Mouse (Mus musculus) left cerebral cortex, adult 11 months (tissue): Measurements from ENCODE around the gene Rora.
A peak's percentile ranks its signal among the peaks of the same experiment; 100 is the strongest.

ENCODE experiments used
- DNase-seq: peaks from one replicate; pipeline ENCODE4 v3.0.0; 2022; ENCODE audit warnings: low spot score

Gene Rora

DNA sequence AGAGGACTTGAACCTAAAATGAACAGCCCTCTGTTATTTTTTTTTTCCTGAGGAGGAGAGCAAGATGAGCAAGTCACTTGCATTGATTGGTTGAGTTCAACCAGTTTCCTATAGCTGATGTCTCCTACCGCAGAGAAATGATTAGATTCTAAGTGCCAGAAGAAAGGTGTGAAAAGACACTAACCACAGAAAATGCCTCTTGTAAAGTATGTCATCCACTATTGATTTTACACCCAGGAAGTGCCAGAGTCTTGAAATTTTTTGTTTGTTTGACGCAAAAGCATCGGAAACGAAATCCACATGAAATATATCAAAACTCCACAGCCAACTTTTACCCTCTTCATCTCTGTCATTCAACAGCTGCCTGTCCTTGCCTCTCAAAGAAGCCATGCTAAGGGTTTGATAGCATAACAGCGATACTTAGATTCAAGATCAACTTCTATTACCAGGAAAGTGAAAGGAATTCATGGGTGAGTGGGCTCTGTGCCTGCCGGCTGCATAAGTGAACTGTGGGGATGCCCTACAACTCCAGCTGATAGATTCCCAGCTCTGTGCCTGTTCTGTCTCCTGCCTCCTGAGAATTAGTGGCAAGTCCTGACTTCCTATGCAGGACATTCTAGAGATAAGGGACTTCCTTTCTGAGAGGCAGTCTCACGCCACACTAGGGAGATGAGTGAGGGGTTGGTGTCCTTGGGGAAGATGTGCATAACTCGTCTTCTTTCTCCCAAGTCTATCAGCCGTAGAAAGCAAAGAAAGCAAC is 661.0 kb downstream of the Rora start:
- no peak for DNase-seq

DNA sequence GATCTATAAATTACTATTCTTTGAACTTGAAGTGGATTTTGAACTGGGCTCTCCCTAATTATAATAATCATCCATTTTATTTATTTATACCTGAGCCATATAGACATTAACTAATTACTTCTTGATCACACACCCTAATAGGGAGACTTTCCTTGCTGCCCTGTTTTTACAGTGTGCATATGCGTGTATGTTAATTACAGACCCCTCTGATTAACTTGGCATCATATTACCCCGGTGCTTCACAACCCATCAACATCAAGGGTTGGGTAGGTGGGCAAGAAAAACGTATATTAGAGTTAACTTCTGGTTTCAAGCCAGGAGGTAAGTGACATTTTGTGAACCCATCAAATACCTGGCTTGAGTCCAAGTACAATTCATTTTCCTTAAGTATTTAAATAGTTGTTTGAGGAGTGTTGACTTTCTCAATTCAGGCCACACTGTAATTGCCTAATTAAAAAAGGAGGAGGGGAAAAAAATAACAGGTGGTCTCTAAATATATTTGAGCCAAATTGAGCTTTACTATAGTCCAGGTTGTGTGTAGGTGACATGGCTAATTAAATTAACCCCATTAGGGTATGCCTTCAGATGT is 664.0 kb downstream of the Rora start:
- DNase-seq: no peak

DNA sequence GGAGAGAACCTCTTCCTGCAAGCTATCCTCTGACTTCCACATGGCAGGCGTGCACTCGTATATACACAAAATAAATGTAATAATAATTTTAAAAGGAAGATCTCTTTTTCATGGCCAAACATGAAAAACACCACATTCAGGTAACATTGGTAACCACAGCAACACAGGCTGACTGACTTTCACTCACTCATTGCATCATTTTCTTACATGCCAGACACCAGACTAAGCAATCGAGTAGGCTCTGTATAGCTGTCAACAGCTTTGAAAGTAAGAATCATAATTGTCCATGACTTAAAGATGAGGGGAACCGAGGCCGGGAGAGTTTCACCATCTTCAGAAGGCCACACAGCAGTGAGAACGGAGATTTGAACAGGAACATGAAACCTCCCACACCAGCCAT is 665.8 kb downstream of the Rora start:
- no peak for DNase-seq

DNA sequence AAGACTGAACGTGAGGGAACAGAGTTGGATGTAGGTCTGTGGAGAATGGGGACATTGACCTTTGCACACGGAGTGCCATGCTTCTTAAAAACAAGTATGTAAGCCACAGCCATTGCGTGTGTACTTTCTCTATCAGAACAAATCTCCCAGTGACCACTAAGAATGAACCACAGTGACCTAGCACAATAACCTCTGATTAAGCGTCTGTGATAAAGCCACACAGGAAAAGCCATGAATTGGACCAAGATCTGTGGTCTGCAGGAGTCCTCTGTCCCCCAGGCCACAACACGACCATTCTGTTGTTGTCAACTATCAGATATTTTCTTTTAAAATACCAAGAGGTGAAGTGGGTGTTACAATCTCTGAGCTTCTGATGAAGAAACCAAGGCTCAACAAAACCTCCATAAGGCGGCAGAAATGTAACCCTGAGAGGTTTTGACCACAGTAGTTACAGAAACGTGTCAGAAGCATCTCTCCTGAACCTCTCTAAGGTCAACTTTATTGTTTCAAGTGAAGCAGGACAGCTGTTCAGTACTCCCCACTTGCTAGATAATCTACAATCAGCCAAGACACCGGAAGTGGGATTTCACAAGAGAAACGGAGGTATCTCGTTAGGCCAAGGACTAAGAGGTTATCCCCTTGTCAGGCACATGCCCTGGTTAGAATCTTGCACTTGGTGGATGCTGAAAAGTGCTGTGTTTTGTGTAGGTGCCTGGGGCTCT is 666.5 kb downstream of the Rora start:
- DNase-seq: no peak

DNA sequence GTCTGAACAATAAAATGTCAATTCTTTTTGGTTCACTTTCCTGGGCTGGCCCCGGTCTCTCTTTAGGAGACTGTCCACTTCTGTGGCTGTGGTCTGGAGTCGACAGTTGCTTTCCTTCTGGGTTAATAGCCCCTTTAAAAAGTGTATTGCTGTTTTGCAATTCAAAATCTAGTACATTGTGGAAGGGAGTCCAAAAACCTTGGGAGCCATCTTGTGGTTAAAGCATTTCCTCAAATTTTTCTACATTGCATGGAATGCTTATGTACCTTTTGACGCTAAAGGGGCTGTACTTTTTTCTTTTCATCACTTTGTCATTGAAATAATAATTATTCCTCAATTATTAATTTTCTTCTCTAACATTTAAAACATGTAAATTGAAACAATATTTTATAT is 667.0 kb downstream of the Rora start:
- no peak for DNase-seq

DNA sequence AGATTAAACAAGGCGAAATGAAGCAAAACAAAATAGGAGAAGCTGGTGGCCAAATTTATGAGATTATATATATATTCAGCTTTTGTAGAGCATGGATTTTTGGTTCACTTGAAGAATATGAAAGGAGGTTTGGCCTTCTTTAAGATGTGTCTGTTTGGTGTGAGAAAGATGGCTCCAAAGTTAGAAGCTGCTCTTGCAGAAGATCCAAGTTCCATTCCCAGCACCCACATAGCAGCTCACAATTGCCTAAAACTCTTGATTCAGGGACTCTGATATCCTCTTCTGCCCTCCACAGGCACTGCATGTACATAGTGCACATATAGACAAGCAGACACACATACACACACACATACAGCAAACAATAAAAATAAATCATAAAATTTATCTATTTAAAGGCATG is 668.4 kb downstream of the Rora start:
- DNase-seq: no peak

DNA sequence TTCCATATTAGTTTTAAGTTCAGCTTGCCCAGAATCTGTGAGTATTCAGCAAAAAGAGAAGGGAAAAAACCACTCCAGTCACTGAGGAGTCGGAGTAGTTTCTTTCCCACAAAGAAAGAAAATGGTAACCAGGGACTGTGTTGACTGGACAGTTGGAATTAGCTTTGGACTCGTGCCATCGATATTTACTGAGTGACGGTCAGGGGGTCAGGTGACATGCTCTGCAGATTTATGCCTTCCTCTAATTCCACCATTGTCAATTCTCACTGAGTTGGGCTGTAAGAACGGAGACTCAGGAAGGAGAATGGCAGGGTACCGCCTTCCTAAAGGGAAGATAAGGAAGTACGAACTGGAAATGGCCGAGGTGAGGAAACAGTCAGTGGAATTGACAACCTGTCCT is 670.2 kb downstream of the Rora start:
- DNase-seq: no peak

DNA sequence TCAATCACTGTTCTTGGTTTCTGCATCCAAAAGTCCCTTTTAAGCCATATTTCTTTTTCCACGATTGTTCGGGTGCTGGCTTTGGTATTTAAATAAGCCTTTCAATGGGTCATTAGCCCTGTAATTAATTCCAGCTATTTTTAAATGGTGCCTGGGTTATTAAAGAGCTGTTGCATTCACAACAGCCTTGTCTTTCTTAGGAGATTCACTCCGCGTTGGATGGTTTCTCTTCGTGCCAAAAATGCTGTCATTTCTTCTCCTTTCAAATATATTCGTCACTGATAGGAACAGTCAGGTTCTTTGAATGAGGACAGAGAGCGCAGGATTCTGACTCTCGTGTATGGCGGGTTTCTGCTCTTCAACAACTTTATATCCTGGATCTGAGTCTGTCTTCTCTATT is 673.5 kb downstream of the Rora start:
- no peak for DNase-seq

DNA sequence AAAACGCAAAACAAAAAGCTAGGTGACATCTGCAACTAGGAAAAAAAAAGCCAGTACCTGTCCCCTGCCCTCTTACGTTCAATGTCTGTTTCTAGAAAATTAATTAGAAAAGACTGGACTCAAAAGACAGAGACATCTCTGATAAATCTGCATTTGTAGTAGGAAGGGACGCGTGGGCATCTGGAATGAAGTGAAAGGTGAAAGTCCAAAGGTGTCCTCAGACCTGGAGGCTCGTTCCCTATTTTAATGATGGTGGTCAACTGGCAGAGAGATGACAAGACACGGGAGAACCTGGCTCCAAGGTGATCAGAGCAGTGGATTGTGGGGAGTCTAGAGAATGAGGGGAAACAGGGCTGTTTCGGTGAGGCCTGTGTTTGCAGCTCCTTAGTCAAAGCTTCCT is 674.0 kb downstream of the Rora start:
- no peak for DNase-seq

DNA sequence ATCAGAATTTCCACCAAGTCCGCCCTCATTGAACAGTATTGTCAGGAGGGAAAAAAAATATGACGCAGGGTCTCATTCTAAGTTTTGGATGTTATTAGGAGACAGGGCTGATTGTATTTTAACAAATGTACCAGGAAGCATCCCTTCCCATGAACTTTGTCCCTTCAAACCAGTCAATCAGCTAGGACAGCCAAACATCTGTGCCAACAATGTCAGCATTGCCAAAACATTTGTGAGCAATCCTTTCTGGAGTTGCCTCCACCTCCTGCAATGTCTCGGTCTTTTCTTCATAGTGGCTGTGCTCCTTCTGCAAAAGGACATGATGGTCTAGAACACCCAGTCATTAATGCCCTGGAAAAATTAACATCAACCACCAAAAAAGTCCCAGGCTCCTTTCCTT is 678.2 kb downstream of the Rora start:
- no peak for DNase-seq

DNA sequence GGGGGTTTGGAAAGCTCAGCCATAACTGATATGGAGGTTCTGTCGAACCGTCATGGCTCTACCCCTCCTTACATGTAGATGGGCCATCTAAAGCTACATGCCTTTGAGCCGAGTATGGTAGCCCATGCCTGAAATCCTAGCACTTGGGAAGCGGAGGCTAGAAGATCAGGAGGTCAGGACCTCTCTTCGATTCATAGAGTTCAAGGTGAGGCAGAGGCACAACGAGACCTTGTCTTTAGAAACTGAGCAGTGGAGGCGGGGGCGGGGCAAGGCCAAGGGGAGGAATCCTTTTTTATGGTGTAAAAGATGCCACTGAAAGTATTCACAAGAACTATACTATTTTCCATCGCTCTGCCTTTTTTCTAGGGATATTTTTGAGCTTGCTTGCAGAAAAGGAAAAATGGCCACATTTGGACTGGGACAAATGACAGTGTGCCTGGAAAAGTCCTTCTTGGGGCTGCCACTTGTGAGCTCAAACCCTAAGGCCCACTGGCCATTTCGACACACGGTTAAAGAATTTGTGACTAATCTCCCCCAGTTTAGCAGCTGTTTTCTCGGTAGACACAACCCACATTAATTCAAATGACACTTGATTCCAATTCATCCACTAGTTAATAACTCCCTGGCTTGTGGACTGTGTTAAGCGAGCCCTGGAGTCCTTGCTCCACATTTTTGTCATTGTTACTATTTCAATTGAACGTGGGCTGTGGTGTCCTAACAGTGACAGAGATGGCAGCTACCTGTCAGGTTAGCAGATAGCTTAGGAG is 679.4 kb downstream of the Rora start:
- no peak for DNase-seq

DNA sequence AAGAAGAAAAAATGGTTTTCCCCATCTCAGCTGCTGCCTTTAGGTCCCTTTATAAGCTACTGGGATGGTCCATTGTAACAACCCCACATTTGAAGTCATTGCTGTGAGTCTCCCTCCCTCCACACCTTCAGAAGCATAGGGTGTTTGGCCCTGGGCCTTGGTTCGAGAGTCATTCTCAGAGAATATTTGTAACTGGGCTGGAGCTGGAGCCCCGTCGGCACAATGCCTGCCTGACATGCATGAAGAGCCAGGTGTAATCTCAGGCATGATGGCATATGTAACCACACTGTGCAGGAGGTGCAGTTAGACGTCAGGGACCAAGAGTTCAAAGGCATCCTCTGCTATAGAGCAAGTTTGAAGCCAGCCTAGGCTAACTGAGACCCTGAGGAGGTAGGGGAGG is 680.1 kb downstream of the Rora start:
- no peak for DNase-seq

DNA sequence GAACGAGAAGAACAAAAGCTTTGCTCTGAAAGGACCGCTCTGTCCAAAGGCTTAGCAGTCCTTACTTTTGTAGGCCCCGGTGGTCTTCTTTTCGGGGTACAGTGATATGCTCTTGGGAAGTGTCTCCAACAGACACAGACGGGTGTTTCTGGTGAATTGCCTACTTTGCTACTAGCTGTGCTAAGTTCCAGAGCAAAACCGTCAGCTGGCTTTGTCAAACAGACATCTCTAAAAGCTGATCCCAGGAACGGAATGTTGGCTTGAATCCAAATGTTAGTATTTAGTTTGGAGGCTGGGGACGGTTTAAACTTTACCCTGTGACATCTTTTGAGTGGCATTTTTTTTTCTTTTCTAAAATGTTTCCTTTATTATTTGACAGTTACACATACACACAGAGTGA is 680.5 kb downstream of the Rora start:
- DNase-seq: no peak

DNA sequence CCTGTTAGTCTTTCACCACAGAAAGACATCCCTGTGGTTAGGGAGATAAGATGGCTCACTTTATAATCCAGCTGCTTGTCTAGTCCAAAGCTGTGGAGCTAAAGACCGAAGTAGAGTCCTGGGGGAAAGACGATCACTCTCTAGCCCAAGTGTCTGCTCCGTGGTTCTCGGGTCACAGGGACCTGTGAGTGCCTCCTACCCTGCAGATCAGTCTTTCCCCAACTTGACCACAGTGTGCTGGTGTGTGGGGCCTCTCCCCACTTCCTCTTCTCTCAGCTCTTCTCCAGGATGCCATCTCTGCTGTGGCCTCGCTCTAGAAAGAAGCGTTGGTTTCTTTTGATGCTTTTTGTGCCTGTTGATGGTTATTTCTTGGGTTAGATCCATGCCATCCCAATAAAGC is 682.5 kb downstream of the Rora start:
- no peak for DNase-seq

DNA sequence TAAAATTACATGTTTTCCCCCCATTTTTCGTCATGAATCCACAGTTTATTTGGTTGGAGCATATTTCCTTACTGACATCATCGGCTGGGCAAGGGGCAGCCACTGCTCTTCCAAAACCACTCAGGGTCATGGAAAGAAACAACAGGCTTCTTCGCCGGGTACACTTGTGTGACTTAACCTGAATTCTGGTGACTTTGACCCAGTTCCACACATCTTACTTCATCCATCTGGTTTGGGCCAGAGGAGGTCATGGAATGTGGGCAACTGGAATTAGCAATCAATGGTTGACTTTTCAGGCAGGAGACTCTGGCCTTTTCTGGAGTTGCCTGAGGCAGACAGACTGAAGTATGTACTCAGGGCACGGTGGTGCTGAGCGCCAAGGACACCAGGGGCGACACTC is 685.6 kb downstream of the Rora start:
- no peak for DNase-seq

DNA sequence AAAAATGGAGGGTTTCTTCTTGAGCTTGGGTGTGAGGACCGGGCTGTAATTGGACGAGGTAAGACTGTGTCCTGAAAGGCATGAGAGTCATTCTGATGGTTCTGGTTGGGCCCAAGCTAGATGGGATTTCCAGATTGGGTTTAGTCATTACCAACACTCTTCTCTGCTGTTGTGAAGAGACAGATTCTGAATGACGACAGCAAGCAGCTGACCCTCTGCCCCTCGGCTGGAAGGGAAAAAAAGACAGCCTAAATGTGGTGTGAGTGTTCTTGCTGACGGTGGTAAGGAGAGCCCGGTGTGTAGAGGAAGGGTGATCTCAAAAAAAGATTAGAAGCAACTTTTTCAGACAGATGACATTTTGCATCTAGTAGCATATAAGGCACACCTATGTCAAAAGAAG is 686.2 kb downstream of the Rora start:
- no peak for DNase-seq

DNA sequence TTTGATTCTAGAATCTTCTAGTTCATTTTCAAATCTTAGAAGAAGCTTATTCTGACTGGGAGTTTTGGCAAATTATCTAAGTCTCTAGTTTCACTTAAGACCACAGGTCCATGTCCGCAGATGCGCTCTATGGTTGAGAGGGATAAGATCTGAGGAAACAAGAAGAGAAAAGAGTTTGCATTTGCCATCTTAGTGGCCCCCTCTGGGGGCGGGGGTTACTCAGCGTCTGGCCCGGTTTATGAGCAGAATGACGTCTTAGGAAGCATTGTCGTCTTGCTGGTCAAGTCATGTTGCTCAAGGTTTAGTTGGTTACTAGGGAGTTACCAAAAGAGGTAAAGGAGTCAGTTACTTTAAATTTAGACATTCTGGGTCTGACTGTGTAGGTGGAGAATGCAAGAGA is 686.8 kb downstream of the Rora start:
- no peak for DNase-seq

DNA sequence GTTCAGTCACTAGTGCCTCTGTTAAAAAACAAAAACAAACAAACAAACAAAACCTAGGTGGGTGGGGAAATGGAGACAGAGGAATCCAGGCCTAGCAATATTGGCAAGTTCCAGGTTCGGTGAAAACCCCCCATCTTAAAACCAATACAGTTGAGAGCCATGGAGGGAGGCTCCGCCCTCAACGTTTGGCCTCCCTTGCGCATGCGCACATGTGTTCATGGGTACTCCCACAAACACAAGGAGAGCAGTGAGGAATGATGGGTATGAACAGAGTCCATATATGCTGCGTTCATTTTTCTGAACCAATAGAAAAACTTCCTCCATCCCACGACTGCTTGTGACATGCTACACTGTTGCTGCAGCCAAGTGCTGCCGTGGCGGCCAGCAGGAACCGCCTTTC is 690.3 kb downstream of the Rora start:
- no peak for DNase-seq

DNA sequence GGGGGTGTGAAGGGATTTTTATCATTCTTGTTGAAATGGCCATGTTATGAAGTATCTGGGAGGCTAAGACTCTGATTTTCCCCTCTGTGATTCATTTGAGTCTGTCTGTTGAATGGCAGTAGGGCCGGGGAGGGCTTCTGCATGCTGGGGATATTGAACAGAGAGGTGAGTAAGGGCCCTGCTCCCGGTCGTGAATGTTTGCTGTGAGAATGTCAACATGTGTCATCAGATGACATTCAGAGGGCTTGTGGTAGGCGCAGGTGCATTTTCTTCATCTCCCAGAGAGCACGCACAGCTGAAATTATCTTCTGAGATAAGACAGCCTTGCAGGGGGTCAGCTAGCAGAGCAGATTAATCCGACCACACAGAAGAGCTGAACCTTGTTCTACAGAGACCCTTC is 692.0 kb downstream of the Rora start:
- DNase-seq: no peak

DNA sequence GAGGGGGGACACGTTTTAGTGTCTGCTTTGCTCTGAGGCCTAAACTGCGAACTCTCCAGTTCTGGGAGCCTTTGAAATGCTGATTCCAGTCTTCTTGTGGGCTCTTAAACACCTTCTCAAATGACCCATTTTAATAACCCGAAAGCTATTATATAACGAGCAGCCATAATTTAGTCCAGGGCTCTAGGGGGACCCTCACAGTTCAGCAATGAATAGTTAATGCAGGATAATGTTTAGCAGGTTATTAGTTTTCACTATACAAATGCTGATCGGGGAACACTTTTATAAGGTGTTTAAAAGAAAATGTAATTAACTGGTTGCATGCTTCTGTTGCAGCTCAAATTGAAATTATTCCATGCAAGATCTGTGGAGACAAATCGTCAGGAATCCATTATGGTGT is 694.2 kb downstream of the Rora start:
- no peak for DNase-seq

DNA sequence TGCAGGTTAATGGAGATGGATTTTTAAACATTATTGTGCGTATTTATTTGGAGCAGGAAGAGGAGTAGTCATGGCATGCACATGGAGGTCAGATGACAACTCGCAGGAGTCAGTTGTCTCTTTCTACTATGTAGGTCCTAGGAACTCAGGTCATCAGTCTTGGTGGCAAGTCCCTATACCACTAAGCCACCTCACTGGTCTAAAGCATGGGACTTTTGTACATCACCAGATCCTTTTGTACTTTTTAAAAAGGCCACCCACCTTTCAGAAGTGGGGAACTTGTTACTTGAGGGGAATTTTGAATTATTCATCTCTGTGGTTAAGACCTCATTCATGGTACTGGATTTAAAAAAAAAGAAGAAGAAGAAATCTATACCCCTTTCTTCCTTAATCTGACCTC is 696.0 kb downstream of the Rora start:
- DNase-seq: no peak

DNA sequence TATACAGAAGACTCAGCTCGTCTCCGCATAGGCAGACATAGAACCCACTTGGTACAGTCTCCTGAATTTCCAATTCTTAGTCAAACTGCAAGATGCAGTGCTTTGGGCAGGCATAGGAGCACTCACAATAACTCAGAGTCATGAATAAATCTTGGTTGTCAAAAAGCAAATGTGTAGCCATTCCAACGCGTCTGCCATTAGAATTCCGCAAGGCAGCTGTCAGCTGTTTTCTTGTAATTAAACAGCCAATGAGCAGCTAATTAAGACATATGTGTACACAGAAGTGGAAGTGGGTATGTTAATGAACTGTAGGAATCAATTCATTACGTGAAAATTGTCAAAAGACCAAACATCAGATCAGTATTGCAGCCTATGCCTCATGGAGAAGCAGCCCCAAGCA is 700.6 kb downstream of the Rora start:
- no peak for DNase-seq

DNA sequence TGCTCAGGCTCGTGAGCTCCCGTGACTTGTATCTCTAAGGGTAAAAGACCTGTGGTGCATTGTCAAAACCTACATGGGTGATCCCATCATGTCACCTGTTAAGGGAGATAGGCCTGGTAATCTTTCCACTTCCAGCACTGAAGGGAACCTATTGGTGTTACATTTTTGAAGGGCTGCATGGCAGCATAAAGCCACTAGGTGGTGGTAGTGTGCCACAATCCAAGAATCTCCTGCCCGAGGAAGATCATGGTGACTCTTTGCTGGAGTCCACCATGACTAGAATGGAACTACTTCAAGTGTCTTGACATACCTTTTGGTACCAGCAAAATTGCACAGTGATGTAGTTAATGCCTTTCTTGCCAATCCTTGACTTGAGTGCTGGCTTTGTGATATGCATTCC is 704.2 kb downstream of the Rora start:
- DNase-seq: peak; percentile 38
